Mouse (Mus musculus): ENCODE results near the gene Slx4ip. TPM values are rescaled to one million over a fixed set of nuclear protein-coding genes. Genes with fewer than 3 reads are reported as not detected.

Slx4ip gene
- polyA plus RNA-seq, 1 experiment from 2014 or later, result 3.5 TPM

GRCm38 (mm10) chr2:137094301-137094700 lies 203.3 kb downstream of the Slx4ip start:
- ATAC-seq, result no peak
- Histone ChIP-seq H3K36me3 (no peaks in the 10 kb centered on the region), H3K4me2 (no peak overlapping the region), H3K27ac (no peak overlapping the region), H3K4me1 (no peaks in the 10 kb centered on the region), H3K4me3 (no peak overlapping the region), H3K27me3 (replicated peaks) (no peaks in the 10 kb centered on the region), H3K9me3 (replicated peaks) (no peaks in the 10 kb centered on the region), H3K9ac (no peak overlapping the region)
- WGBS (ENCODE audit: insufficient replicate concordance), result 67% methylated on average over 8 of the region's 8 CpGs

- no peak overlapping the region for H3K4me3 ChIP-seq
- H3K4me1 ChIP-seq, result 0 out of 2 replicates have a peak, but pooled peaks cover 4% of the 10 kb centered on the region
- no peak for ATAC-seq
- no peaks in the 10 kb centered on the region for H3K9me3 ChIP-seq (replicated peaks)
- H3K27me3 ChIP-seq (replicated peaks), result no peaks in the 10 kb centered on the region
- H3K27ac ChIP-seq, result no peak overlapping the region
- no peak overlapping the region for H3K4me2 ChIP-seq
- H3K36me3 ChIP-seq, result no peaks in the 10 kb centered on the region
- H3K9ac ChIP-seq, result no peak overlapping the region
- 29% methylated on average over 5 of the region's 5 CpGs for WGBS (ENCODE audit: insufficient replicate concordance)
These were observed 206.0 kb downstream of the Slx4ip start for GRCm38 (mm10) chr2:137096981-137097460.

GRCm38 (mm10) chr2:137098269-137099035 lies 207.4 kb downstream of the Slx4ip start:
- no peaks in the 10 kb centered on the region for H3K27me3 ChIP-seq (replicated peaks)
- H3K27ac ChIP-seq, result no peak overlapping the region
- WGBS (ENCODE audit: insufficient replicate concordance), result 54% methylated on average over 11 of the region's 11 CpGs
- H3K9me3 ChIP-seq (replicated peaks), result no peaks in the 10 kb centered on the region
- H3K9ac ChIP-seq, result no peak overlapping the region
- 0 out of 2 replicates have a peak, but pooled peaks cover 4% of the 10 kb centered on the region for H3K4me1 ChIP-seq
- no peak for ATAC-seq
- no peaks in the 10 kb centered on the region for H3K36me3 ChIP-seq
- H3K4me2 ChIP-seq, result no peak overlapping the region
- no peak overlapping the region for H3K4me3 ChIP-seq

- H3K4me3 ChIP-seq, result no peak overlapping the region
- no peak for ATAC-seq
- H3K4me2 ChIP-seq, result no peak overlapping the region
- 39% methylated on average over 6 of the region's 6 CpGs for WGBS (ENCODE audit: insufficient replicate concordance)
- H3K36me3 ChIP-seq, result no peaks in the 10 kb centered on the region
- 0 out of 2 replicates have a peak, but pooled peaks cover 4% of the 10 kb centered on the region for H3K4me1 ChIP-seq
- H3K9ac ChIP-seq, result no peak overlapping the region
- H3K9me3 ChIP-seq (replicated peaks), result no peaks in the 10 kb centered on the region
- H3K27ac ChIP-seq, result no peak overlapping the region
- no peaks in the 10 kb centered on the region for H3K27me3 ChIP-seq (replicated peaks)
These were observed 208.3 kb downstream of the Slx4ip start for GRCm38 (mm10) chr2:137099211-137099734.

GRCm38 (mm10) chr2:137101074-137101473 lies 210.1 kb downstream of the Slx4ip start:
- H3K27ac ChIP-seq, result no peak overlapping the region
- 0 out of 2 replicates have a peak, but pooled peaks cover 4% of the 10 kb centered on the region for H3K4me1 ChIP-seq
- H3K9ac ChIP-seq, result no peak overlapping the region
- no peak for ATAC-seq
- H3K36me3 ChIP-seq, result no peaks in the 10 kb centered on the region
- no peak overlapping the region for H3K4me2 ChIP-seq
- no peak overlapping the region for H3K4me3 ChIP-seq
- 48% methylated on average over 5 of the region's 5 CpGs for WGBS (ENCODE audit: insufficient replicate concordance)
- H3K27me3 ChIP-seq (replicated peaks), result no peaks in the 10 kb centered on the region
- no peaks in the 10 kb centered on the region for H3K9me3 ChIP-seq (replicated peaks)

- ATAC-seq, result no peak
- WGBS (ENCODE audit: insufficient replicate concordance), result 70% methylated on average over 4 of the region's 4 CpGs
- Histone ChIP-seq H3K9me3 (replicated peaks) (no peaks in the 10 kb centered on the region), H3K27me3 (replicated peaks) (peaks cover 15% of the 10 kb centered on the region), H3K4me3 (no peak overlapping the region), H3K27ac (no peak overlapping the region), H3K9ac (no peak overlapping the region), H3K4me1 (no peaks in the 10 kb centered on the region), H3K36me3 (no peaks in the 10 kb centered on the region), H3K4me2 (no peak overlapping the region)
These were observed 216.2 kb downstream of the Slx4ip start for GRCm38 (mm10) chr2:137107203-137107602.

GRCm38 (mm10) chr2:137107946-137108345 lies 216.9 kb downstream of the Slx4ip start:
- H3K27me3 ChIP-seq (replicated peaks), result peaks cover 23% of the 10 kb centered on the region
- H3K9me3 ChIP-seq (replicated peaks), result no peaks in the 10 kb centered on the region
- H3K36me3 ChIP-seq, result no peaks in the 10 kb centered on the region
- no peak overlapping the region for H3K27ac ChIP-seq
- WGBS (ENCODE audit: insufficient replicate concordance), result 69% methylated on average over 8 of the region's 8 CpGs
- no peak overlapping the region for H3K4me3 ChIP-seq
- no peak overlapping the region for H3K4me2 ChIP-seq
- no peak for ATAC-seq
- H3K9ac ChIP-seq, result no peak overlapping the region
- H3K4me1 ChIP-seq, result no peaks in the 10 kb centered on the region

- WGBS (ENCODE audit: insufficient replicate concordance), result 58% methylated on average over 15 of the region's 15 CpGs
These were observed 218.5 kb downstream of the Slx4ip start for GRCm38 (mm10) chr2:137109321-137110213.

GRCm38 (mm10) chr2:137110214-137110898 lies 219.3 kb downstream of the Slx4ip start:
- no peak overlapping the region for H3K4me2 ChIP-seq
- no peak overlapping the region for H3K27ac ChIP-seq
- peaks cover 47% of the 10 kb centered on the region for H3K27me3 ChIP-seq (replicated peaks)

More at GRCm38 (mm10) chr2:137109321-137110213, 218.5 kb downstream of the Slx4ip start:
- H3K36me3 ChIP-seq, result no peaks in the 10 kb centered on the region
- H3K9ac ChIP-seq, result no peak overlapping the region
- no peak overlapping the region for H3K4me3 ChIP-seq
- no peaks in the 10 kb centered on the region for H3K9me3 ChIP-seq (replicated peaks)
- H3K4me2 ChIP-seq, result no peak overlapping the region
- peaks cover 6% of the 10 kb centered on the region; the same call in 1 of the 2 replicates for H3K4me1 ChIP-seq
- no peak for ATAC-seq
- H3K27me3 ChIP-seq (replicated peaks), result peaks cover 39% of the 10 kb centered on the region
- no peak overlapping the region for H3K27ac ChIP-seq

GRCm38 (mm10) chr2:137113288-137114061 lies 222.5 kb downstream of the Slx4ip start:
- Histone ChIP-seq H3K4me3 (peak overlapping the region; percentile 64; the same call in 1 of the 2 replicates), H3K9me3 (replicated peaks) (no peaks in the 10 kb centered on the region), H3K36me3 (no peaks in the 10 kb centered on the region), H3K27ac (no peak overlapping the region), H3K4me2 (peak overlapping the region; percentile 74), H3K4me1 (peaks cover 30% of the 10 kb centered on the region), H3K27me3 (replicated peaks) (peaks cover 78% of the 10 kb centered on the region), H3K9ac (no peak overlapping the region)
- no peak for ATAC-seq
- 48% methylated on average over 12 of the region's 12 CpGs for WGBS (ENCODE audit: insufficient replicate concordance)

More at GRCm38 (mm10) chr2:137110214-137110898, 219.3 kb downstream of the Slx4ip start:
- H3K4me3 ChIP-seq, result no peak overlapping the region
- ATAC-seq, result no peak
- H3K36me3 ChIP-seq, result no peaks in the 10 kb centered on the region
- H3K4me1 ChIP-seq, result peaks cover 12% of the 10 kb centered on the region; the same call in 1 of the 2 replicates
- 42% methylated on average over 4 of the region's 4 CpGs for WGBS (ENCODE audit: insufficient replicate concordance)
- no peaks in the 10 kb centered on the region for H3K9me3 ChIP-seq (replicated peaks)
- H3K9ac ChIP-seq, result no peak overlapping the region
